Mouse (Mus musculus): ENCODE measurements around the gene Med24. TPM values are rescaled to one million over a fixed set of nuclear protein-coding genes. Genes with fewer than 3 reads are reported as not detected.

Med24 gene
- polyA plus RNA-seq (2015; fragmentation: Nextera tagmentation; extraction: Ambion mirVana), result 37.3 and 45.1 TPM in 2 replicates

GRCm38 (mm10) chr11:98729119-98729588, at the start of gene Med24:
Med24 (minus strand) TSS chr11:98729435.

GRCm38 (mm10) chr11:98774582-98775347, 45.5 kb upstream of the Med24 start, which contains the start of gene Nr1d1:
Nr1d1 (minus strand) TSS chr11:98775333.

GRCm38 (mm10) chr11:98740393-98741050, 11.3 kb upstream of the Med24 start, which contains the start of gene Thra:
Thra (plus strand) TSS chr11:98740638.

GRCm38 (mm10) chr11:98701213-98701670, 28.0 kb downstream of the Med24 start, which contains the start of gene Csf3:
Csf3 (plus strand) TSS chr11:98701263.

GRCm38 (mm10) chr11:98681786-98682745, 47.2 kb downstream of the Med24 start, which contains the start of gene Psmd3:
Psmd3 (plus strand) TSS chr11:98682554.

GRCm38 (mm10) chr11:98664091-98664490, 65.1 kb downstream of the Med24 start, which contains the start of gene Gsdma:
Gsdma (plus strand) TSS chr11:98664351.

Other genes with a start within 250 kb of the Med24 start
- gene Ikzf3, start 183.4 kb downstream of the Med24 start, polyA plus RNA-seq (2015; fragmentation: Nextera tagmentation; extraction: Ambion mirVana), result 0.26 and 0.32 TPM in 2 replicates
- 0.47 and 0.81 TPM in 2 replicates for gene Zpbp2, start 178.3 kb downstream of the Med24 start, polyA plus RNA-seq (2015; fragmentation: Nextera tagmentation; extraction: Ambion mirVana)
- 76.4 and 90.5 TPM in 2 replicates for gene Ormdl3, start 142.1 kb downstream of the Med24 start, polyA plus RNA-seq (2015; fragmentation: Nextera tagmentation; extraction: Ambion mirVana)
- gene Lrrc3c, start 131.1 kb downstream of the Med24 start, polyA plus RNA-seq (2015; fragmentation: Nextera tagmentation; extraction: Ambion mirVana), result not detected in 2 replicates
- 0.33 and 0.52 TPM in 2 replicates for gene Gm12355, start 103.8 kb downstream of the Med24 start, polyA plus RNA-seq (2015; fragmentation: Nextera tagmentation; extraction: Ambion mirVana)
- gene Gsdma3, start 103.1 kb downstream of the Med24 start, polyA plus RNA-seq (2015; fragmentation: Nextera tagmentation; extraction: Ambion mirVana), result not detected in 2 replicates
- gene Gsdma2, start 82.7 kb downstream of the Med24 start, polyA plus RNA-seq (2015; fragmentation: Nextera tagmentation; extraction: Ambion mirVana), result not detected in 2 replicates
- 0.13 TPM in 1 of 2 replicates, not detected in the other for gene Gsdma, start 65.1 kb downstream of the Med24 start, polyA plus RNA-seq (2015; fragmentation: Nextera tagmentation; extraction: Ambion mirVana)
- gene Psmd3, start 46.9 kb downstream of the Med24 start, polyA plus RNA-seq (2015; fragmentation: Nextera tagmentation; extraction: Ambion mirVana), result 171 and 181 TPM in 2 replicates
- gene Csf3, start 28.2 kb downstream of the Med24 start, polyA plus RNA-seq (2015; fragmentation: Nextera tagmentation; extraction: Ambion mirVana), result not detected in 2 replicates
- 152 and 177 TPM in 2 replicates for gene Thra, start 11.2 kb upstream of the Med24 start, polyA plus RNA-seq (2015; fragmentation: Nextera tagmentation; extraction: Ambion mirVana)
- gene Nr1d1, start 45.9 kb upstream of the Med24 start, polyA plus RNA-seq (2015; fragmentation: Nextera tagmentation; extraction: Ambion mirVana), result 8.4 and 10.3 TPM in 2 replicates
- gene Msl1, start 66.1 kb upstream of the Med24 start, polyA plus RNA-seq (2015; fragmentation: Nextera tagmentation; extraction: Ambion mirVana), result 31.5 and 32.2 TPM in 2 replicates
- gene Casc3, start 75.5 kb upstream of the Med24 start, polyA plus RNA-seq (2015; fragmentation: Nextera tagmentation; extraction: Ambion mirVana), result 34.2 and 37.0 TPM in 2 replicates
- 14.0 and 19.0 TPM in 2 replicates for gene Rapgefl1, start 107.3 kb upstream of the Med24 start, polyA plus RNA-seq (2015; fragmentation: Nextera tagmentation; extraction: Ambion mirVana)
- 3.1 and 4.0 TPM in 2 replicates for gene Wipf2, start 134.2 kb upstream of the Med24 start, polyA plus RNA-seq (2015; fragmentation: Nextera tagmentation; extraction: Ambion mirVana)
- 1.8 and 2.1 TPM in 2 replicates for gene Cdc6, start 178.4 kb upstream of the Med24 start, polyA plus RNA-seq (2015; fragmentation: Nextera tagmentation; extraction: Ambion mirVana)
- gene Rara, start 198.4 kb upstream of the Med24 start, polyA plus RNA-seq (2015; fragmentation: Nextera tagmentation; extraction: Ambion mirVana), result 10.5 and 13.9 TPM in 2 replicates

Data from neural tube, postnatal 0 days (tissue).